In the genomic region with DNA sequence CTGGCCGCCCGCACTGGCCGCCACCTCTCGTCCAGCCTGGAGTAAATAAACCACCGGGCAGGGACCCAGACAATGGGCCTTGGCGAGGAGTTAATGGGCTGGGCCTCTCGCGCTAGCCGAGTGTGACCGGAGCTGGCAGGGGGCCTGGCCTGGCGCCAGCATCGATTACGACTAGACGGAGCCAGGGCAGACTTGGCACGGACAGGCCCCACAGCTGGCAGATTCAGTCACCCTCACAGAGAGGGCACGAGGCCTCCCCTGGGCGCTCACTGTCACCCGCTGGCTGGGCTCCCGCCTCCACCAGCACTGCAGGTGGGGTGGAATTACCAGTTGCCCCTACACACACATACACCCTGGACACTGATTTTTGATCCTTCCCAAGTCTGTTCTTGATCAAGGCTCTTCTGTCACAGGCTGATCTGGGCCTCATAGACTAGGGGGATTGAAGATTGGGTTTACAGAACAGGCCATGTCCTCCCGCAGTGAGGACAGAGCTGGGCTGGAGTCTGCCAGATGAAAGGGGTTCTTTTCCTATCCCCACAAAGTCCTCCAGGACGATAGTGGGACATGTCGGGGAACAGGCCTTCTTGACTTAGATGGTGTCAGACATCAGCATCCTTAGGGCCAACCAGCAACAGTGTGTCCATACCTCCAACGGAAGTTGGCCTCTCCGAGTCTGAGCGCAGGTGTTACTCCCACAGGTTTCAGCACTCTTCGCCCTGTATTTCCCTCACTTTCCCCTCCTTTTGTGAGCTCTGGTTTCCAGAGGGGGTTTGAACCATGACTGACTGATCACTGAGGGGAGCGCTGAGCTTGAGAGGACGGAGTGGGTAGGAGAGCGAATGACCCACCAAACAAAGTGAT, we compare ENCODE assay signal across 9 mouse cellular contexts. TPM values are rescaled to one million over a fixed set of nuclear protein-coding genes. Genes with fewer than 3 reads are reported as not detected.
DNase-seq lines count a peak whose midpoint lies in the region; ATAC-seq and TF ChIP-seq lines count a peak whose summit lies in the region.
"Had no signal": no experiment of that assay in that cellular context is flagged by ENCODE, and none has a peak within 500 bp of the region (broad histone marks: within the 10 kb centered on the region; RNA-seq: fewer than 3 reads in every experiment).

No protein-coding gene starts in this region.

- peak; percentile 24; the same call in 1 of the 2 replicates for TF ChIP-seq CTCF in lung, postnatal 0 days (IDR thresholded peaks at IDR 0.05)

- 32% methylated on average over 29 of the region's 29 CpGs for WGBS in hindbrain, embryonic 12.5 days
- 43% methylated on average over 27 of the region's 29 CpGs for WGBS in lung, postnatal 0 days

- H3K4me1 ChIP-seq in hindbrain, embryonic 12.5 days: peaks cover 19% of the 10 kb centered on the region
- H3K4me1 ChIP-seq in lung, postnatal 0 days (ENCODE audit: insufficient read depth, low read depth, low read length): peaks cover 5% of the 10 kb centered on the region; the same call in 1 of the 2 replicates

- H3K9ac ChIP-seq in hindbrain, embryonic 12.5 days: 0 out of 2 replicates have a peak overlapping the region, but pooled peaks have one; percentile 29
- no peak overlapping the region for H3K9ac ChIP-seq in lung, postnatal 0 days (replicated peaks; ENCODE audit: low read depth)
- H3K9ac ChIP-seq: liver, embryonic 15.5 days had no signal

- H3K27me3 ChIP-seq in hindbrain, embryonic 12.5 days: 0 out of 2 replicates have a peak, but pooled peaks cover 3% of the 10 kb centered on the region
- H3K27me3 ChIP-seq in lung, postnatal 0 days (replicated peaks; ENCODE audit: insufficient read depth, low read length): no peaks in the 10 kb centered on the region
- H3K27me3 ChIP-seq: liver, embryonic 15.5 days had no signal

- DNase-seq in Muller cell, postnatal 12 days (ENCODE audit: inconsistent ontology term): peak; percentile 99
- peak; percentile 69 to 85 for DNase-seq in cerebellum, postnatal 25 days
- peak; percentile 75 to 86 for DNase-seq in frontal cortex, postnatal 36 days (ENCODE audit: low spot score in 2 of 2)
- peak; percentile 73 for DNase-seq in layer of hippocampus, adult 9-10 months (ENCODE audit: low spot score)
- DNase-seq in lung, postnatal 0 days (ENCODE audit: low spot score): peak; percentile 88
- peak; percentile 68 for DNase-seq in retina, postnatal 7 days (ENCODE audit: low read depth, low spot score)
- DNase-seq in thymus, postnatal 10 days (ENCODE audit: low spot score in 2 of 2): no peak

- peak overlapping the region; percentile 20 for H3K4me2 ChIP-seq in hindbrain, embryonic 12.5 days (replicated peaks)
- no peak overlapping the region for H3K4me2 ChIP-seq in lung, postnatal 0 days (replicated peaks; ENCODE audit: low read depth, low read length)
- H3K4me2 ChIP-seq: liver, embryonic 15.5 days had no signal

- no peaks in the 10 kb centered on the region for H3K36me3 ChIP-seq in hindbrain, embryonic 12.5 days
- H3K36me3 ChIP-seq in lung, postnatal 0 days (ENCODE audit: insufficient read depth, low read length): no peaks in the 10 kb centered on the region
- H3K36me3 ChIP-seq: liver, embryonic 15.5 days had no signal

- H3K9me3 ChIP-seq in hindbrain, embryonic 12.5 days (replicated peaks): no peaks in the 10 kb centered on the region
- H3K9me3 ChIP-seq in lung, postnatal 0 days (ENCODE audit: low read length): no peaks in the 10 kb centered on the region
- H3K9me3 ChIP-seq: liver, embryonic 15.5 days had no signal

- H3K27ac ChIP-seq in hindbrain, embryonic 12.5 days: peak overlapping the region; percentile 78
- 0 out of 2 replicates have a peak overlapping the region, but pooled peaks have one; percentile 8 for H3K27ac ChIP-seq in lung, postnatal 0 days (ENCODE audit: low read length)
- H3K27ac ChIP-seq: liver, embryonic 15.5 days had no signal

- TF ChIP-seq EP300 in lung, postnatal 0 days (IDR thresholded peaks at IDR 0.05): no peak

- no peak overlapping the region for H3K4me3 ChIP-seq in hindbrain, embryonic 12.5 days
- H3K4me3 ChIP-seq in lung, postnatal 0 days (ENCODE audit: low read depth, low read length): no peak overlapping the region
- H3K4me3 ChIP-seq: liver, embryonic 15.5 days had no signal

- peak; percentile 94 for ATAC-seq in hindbrain, embryonic 12.5 days (ENCODE audit: low FRiP score)
- peak; percentile 90 for ATAC-seq in lung, postnatal 0 days

RNA-seq across cellular contexts. Expression of a gene that starts 31.2 kb away (rescaled TPM):
- 261 and 288 TPM in 2 replicates for polyA plus RNA-seq in hindbrain, embryonic 12.5 days (2016; fragmentation: Nextera tagmentation; extraction: Ambion mirVana)
- polyA plus RNA-seq in lung, postnatal 0 days (2015; fragmentation: Nextera tagmentation; extraction: Ambion mirVana): 275 and 277 TPM in 2 replicates

RNA-seq across cellular contexts. Expression of a gene that starts 38.8 kb away (rescaled TPM):
- polyA plus RNA-seq in hindbrain, embryonic 12.5 days (2016; fragmentation: Nextera tagmentation; extraction: Ambion mirVana): 5.4 and 6.2 TPM in 2 replicates
- polyA plus RNA-seq in lung, postnatal 0 days (2015; fragmentation: Nextera tagmentation; extraction: Ambion mirVana): 7.3 and 9.8 TPM in 2 replicates

Comparison
In these comparisons a context has a peak if more than half of its experiments do, and no peak if none do; other contexts are left out.
1. DNase-seq: peak in Muller cell, postnatal 12 days (single experiment), cerebellum, postnatal 25 days (2 of 2), frontal cortex, postnatal 36 days (2 of 2), layer of hippocampus, adult 9-10 months (single experiment), lung, postnatal 0 days (single experiment) and retina, postnatal 7 days (single experiment); none in thymus, postnatal 10 days (0 of 2).